Mouse (Mus musculus): Measurements from ENCODE around the gene Smarcd1. TPM values are rescaled to one million over a fixed set of nuclear protein-coding genes. Genes with fewer than 3 reads are reported as not detected.
"Not testable (repeated sequence)": the region's sequence is repeated elsewhere in the genome, so short reads cannot be mapped to it uniquely, and the experiment has no call there.

The Smarcd1 gene
- polyA plus RNA-seq, 1 experiment = 201 TPM

GRCm38 (mm10) chr15:99725341-99726155, 23.6 kb downstream of the Smarcd1 start, which contains the start of gene Cox14:
Cox14 (plus strand) TSS chr15:99725618.
- peak; percentile 100 for DNase-seq (ENCODE audit: low read depth)
- TF ChIP-seq POLR2A (IDR thresholded peaks at IDR 0.05; ENCODE audit: borderline replicate concordance, extremely low read depth, insufficient read depth, insufficient read length, poor library complexity, severe bottlenecking) = peak; percentile 67
- peak; percentile 99 for TF ChIP-seq CTCF (IDR thresholded peaks at IDR 0.05; ENCODE audit: borderline replicate concordance, extremely low read depth, insufficient read depth, insufficient read length)

DNA sequence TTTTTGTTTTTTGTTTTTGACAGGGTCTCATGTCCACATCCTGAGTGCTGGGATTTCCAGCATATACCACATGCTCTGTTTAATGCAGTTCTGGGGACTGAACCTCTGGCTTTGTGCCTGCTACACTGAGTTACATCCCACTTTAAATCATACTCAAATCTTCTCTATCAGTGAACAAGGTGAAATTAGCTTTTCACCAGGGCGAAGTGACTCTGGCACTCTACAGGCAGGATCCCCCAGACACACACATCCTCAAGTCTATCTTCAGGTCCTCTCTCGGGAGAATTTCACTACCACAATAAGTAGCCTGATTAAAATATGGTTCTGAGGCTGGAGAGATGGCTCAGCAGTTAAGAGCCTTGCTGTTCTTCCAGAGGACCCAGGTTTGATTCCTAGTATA, 24.6 kb downstream of the Smarcd1 start:
- no peak for DNase-seq (ENCODE audit: low read depth)

DNA sequence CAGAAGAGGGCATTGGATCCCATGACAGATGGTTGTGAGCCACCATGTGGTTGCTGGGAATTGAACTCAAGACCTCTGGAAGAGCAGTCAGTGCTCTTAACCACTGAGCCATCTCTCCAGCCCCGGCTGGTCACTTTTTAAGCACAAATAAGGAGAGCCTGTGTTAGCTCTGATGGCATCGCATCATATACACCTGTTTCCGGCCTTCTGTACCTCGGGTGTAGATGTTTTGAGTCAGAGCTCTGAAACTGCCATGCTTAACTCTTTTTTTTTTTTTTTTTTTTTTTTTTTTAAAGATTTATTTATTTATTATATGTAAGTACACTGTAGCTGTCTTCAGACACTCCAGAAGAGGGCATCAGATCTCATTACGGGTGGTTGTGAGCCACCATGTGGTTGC, 25.1 kb downstream of the Smarcd1 start:
- not testable (repeated sequence) for DNase-seq (ENCODE audit: low read depth)

More for the DNA sequence above, 24.6 kb downstream of the Smarcd1 start:
- TF ChIP-seq POLR2A (IDR thresholded peaks at IDR 0.05; ENCODE audit: borderline replicate concordance, extremely low read depth, insufficient read depth, insufficient read length, poor library complexity, severe bottlenecking) = no peak
- TF ChIP-seq CTCF (IDR thresholded peaks at IDR 0.05; ENCODE audit: borderline replicate concordance, extremely low read depth, insufficient read depth, insufficient read length) = no peak

- TF ChIP-seq POLR2A (IDR thresholded peaks at IDR 0.05; ENCODE audit: borderline replicate concordance, extremely low read depth, insufficient read depth, insufficient read length, poor library complexity, severe bottlenecking) (no peak), CTCF (IDR thresholded peaks at IDR 0.05; ENCODE audit: borderline replicate concordance, extremely low read depth, insufficient read depth, insufficient read length) (no peak)
- no peak for DNase-seq (ENCODE audit: low read depth)
These were observed 25.6 kb downstream of the Smarcd1 start for GRCm38 (mm10) chr15:99727525-99727924.

DNA sequence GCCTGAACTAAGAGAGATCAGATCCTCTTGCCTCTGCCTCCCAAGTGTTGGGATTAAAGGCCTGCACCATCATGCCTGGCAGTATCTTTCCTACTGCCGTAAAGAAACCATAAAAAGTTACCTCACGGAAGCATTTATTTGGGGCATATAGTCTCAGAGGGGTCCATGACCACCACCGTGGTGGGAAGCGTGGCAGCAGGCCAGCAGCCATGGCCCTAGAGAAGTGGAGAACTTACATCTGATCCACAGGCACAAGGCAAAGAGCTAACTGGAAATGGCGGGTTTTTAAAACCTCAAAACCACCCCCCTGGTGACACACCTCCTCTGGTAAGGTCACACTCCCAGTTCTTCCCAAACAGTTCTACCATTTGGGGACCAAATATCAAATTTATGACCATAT, 26.3 kb downstream of the Smarcd1 start:
- no peak for DNase-seq (ENCODE audit: low read depth)

GRCm38 (mm10) chr15:99729056-99729783, 27.3 kb downstream of the Smarcd1 start:
- TF ChIP-seq CTCF (IDR thresholded peaks at IDR 0.05; ENCODE audit: borderline replicate concordance, extremely low read depth, insufficient read depth, insufficient read length) = peak; percentile 5; the same call in 1 of the 2 replicates
- no peak for TF ChIP-seq POLR2A (IDR thresholded peaks at IDR 0.05; ENCODE audit: borderline replicate concordance, extremely low read depth, insufficient read depth, insufficient read length, poor library complexity, severe bottlenecking)
- DNase-seq (ENCODE audit: low read depth) = no peak

More for the DNA sequence above, 26.3 kb downstream of the Smarcd1 start:
- TF ChIP-seq POLR2A (IDR thresholded peaks at IDR 0.05; ENCODE audit: borderline replicate concordance, extremely low read depth, insufficient read depth, insufficient read length, poor library complexity, severe bottlenecking) (no peak), CTCF (IDR thresholded peaks at IDR 0.05; ENCODE audit: borderline replicate concordance, extremely low read depth, insufficient read depth, insufficient read length) (no peak)

DNA sequence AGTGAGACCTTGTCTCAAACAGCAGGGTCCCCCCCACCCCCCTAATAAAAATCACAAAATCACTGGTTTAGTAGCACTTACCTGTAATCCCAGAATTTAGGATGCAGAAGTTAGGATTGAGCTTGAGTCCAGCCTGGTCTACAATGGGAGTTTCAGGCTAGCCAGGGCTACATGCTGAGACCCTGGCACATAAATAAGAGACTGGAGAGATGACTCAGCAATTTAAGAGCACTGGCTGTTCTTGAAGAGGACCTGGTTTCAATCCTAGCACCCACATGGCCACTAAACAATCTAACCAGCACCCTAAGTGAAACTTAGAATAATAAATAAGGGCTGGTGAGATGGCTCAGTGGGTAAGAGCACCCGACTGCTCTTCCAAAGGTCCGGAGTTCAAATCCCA, 29.2 kb downstream of the Smarcd1 start:
- no peak for TF ChIP-seq CTCF (IDR thresholded peaks at IDR 0.05; ENCODE audit: borderline replicate concordance, extremely low read depth, insufficient read depth, insufficient read length)
- no peak for TF ChIP-seq POLR2A (IDR thresholded peaks at IDR 0.05; ENCODE audit: borderline replicate concordance, extremely low read depth, insufficient read depth, insufficient read length, poor library complexity, severe bottlenecking)
- DNase-seq (ENCODE audit: low read depth) = no peak

DNA sequence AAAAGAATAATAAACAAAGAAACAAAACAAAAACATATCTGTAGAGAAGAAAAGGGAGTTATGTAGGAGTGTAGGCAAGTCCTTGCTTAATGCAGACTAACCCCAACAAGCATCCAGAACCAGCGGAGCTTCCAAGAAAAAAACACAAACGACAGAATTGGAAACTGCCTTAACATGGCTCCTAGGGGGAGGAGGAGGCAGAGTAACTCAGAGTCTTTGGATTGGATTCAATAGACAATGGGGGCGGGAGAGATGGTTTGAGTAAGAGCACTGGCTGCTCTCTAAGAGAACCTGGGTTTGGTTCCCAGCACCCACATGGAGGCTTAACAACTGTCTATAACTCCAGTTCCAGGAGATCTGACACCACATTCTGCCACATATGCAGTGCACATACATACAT, 29.7 kb downstream of the Smarcd1 start:
- no peak for TF ChIP-seq POLR2A (IDR thresholded peaks at IDR 0.05; ENCODE audit: borderline replicate concordance, extremely low read depth, insufficient read depth, insufficient read length, poor library complexity, severe bottlenecking)
- TF ChIP-seq CTCF (IDR thresholded peaks at IDR 0.05; ENCODE audit: borderline replicate concordance, extremely low read depth, insufficient read depth, insufficient read length) = no peak
- no peak for DNase-seq (ENCODE audit: low read depth)

- TF ChIP-seq CTCF (IDR thresholded peaks at IDR 0.05; ENCODE audit: borderline replicate concordance, extremely low read depth, insufficient read depth, insufficient read length) (no peak), POLR2A (IDR thresholded peaks at IDR 0.05; ENCODE audit: borderline replicate concordance, extremely low read depth, insufficient read depth, insufficient read length, poor library complexity, severe bottlenecking) (no peak)
- no peak for DNase-seq (ENCODE audit: low read depth)
These were observed 31.3 kb downstream of the Smarcd1 start for GRCm38 (mm10) chr15:99733186-99733585.

GRCm38 (mm10) chr15:99735631-99736030, 33.7 kb downstream of the Smarcd1 start:
- no peak for TF ChIP-seq CTCF (IDR thresholded peaks at IDR 0.05; ENCODE audit: borderline replicate concordance, extremely low read depth, insufficient read depth, insufficient read length)
- TF ChIP-seq POLR2A (IDR thresholded peaks at IDR 0.05; ENCODE audit: borderline replicate concordance, extremely low read depth, insufficient read depth, insufficient read length, poor library complexity, severe bottlenecking) = no peak
- no peak for DNase-seq (ENCODE audit: low read depth)

- TF ChIP-seq POLR2A (IDR thresholded peaks at IDR 0.05; ENCODE audit: borderline replicate concordance, extremely low read depth, insufficient read depth, insufficient read length, poor library complexity, severe bottlenecking) (no peak), CTCF (IDR thresholded peaks at IDR 0.05; ENCODE audit: borderline replicate concordance, extremely low read depth, insufficient read depth, insufficient read length) (no peak)
These were observed 34.7 kb downstream of the Smarcd1 start for GRCm38 (mm10) chr15:99736675-99737074.

GRCm38 (mm10) chr15:99740229-99740628, 38.3 kb downstream of the Smarcd1 start:
- TF ChIP-seq POLR2A (IDR thresholded peaks at IDR 0.05; ENCODE audit: borderline replicate concordance, extremely low read depth, insufficient read depth, insufficient read length, poor library complexity, severe bottlenecking) (no peak), CTCF (IDR thresholded peaks at IDR 0.05; ENCODE audit: borderline replicate concordance, extremely low read depth, insufficient read depth, insufficient read length) (no peak)
- no peak for DNase-seq (ENCODE audit: low read depth)

More at GRCm38 (mm10) chr15:99736675-99737074, 34.7 kb downstream of the Smarcd1 start:
- no peak for DNase-seq (ENCODE audit: low read depth)
